Mouse (Mus musculus): Measurements from ENCODE around the gene Klrk1. TPM values are rescaled to one million over a fixed set of nuclear protein-coding genes. Genes with fewer than 3 reads are reported as not detected.
"Not testable (repeated sequence)": the region's sequence is repeated elsewhere in the genome, so short reads cannot be mapped to it uniquely, and the experiment has no call there.

Gene Klrk1
- not detected for total RNA-seq (2021)

GRCm38 (mm10) chr6:129623735-129624134 is at the start of gene Klrk1:
Gene Klrk1, minus strand, starts transcription at chr6:129623864.
- no peak for DNase-seq (ENCODE audit: extremely low spot score in 1 of 2, low spot score in 1 of 2)

GRCm38 (mm10) chr6:129661301-129661700 is 37.6 kb upstream of the Klrk1 start:
- DNase-seq (ENCODE audit: extremely low spot score in 1 of 2, low spot score in 1 of 2) = not testable (repeated sequence)

DNA sequence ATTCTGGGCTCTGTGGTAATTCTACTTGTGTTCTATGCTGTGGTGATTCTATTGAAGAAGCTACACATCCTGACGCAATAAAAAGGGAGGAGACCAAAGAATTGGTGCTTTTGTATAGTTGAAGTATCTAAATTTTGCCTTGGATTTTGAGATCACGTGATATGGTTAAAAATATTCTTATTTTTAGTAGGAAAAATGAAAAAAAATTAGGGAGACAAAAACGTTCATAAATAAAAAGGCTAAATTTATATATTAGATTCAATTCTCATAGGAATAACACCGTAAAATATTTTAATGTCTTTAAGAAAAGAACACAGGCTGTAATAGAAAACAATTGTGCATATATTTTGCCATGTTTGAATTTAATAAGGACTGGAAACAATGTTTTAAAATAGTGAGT is 36.9 kb upstream of the Klrk1 start, which contains the start of gene Klrc2:
Klrc2 (minus strand) TSS at position 101 of the 400 bp plus-strand sequence.
- not testable (repeated sequence) for DNase-seq (ENCODE audit: extremely low spot score in 1 of 2, low spot score in 1 of 2)

DNA sequence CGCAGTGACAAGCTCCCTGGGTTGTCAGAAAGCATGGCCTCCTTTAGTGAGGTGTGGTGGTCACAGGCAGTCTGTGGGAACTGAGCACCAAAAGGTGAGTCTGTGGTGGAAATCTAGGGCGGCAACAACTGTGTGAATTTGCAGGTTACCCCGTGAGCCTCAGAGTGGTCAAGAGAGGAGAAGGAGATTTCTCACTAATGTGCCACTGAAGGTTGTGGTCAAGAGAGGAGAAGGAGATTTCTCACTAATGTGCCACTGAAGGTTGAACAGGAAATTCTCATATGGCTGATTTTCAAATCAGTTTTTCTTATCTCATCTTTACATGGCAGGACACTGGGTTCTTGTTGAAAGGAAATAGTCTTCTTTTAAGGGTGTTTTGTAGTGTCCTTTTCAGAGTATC is 20.4 kb upstream of the Klrk1 start:
- DNase-seq (ENCODE audit: extremely low spot score in 1 of 2, low spot score in 1 of 2) = not testable (repeated sequence)

DNA sequence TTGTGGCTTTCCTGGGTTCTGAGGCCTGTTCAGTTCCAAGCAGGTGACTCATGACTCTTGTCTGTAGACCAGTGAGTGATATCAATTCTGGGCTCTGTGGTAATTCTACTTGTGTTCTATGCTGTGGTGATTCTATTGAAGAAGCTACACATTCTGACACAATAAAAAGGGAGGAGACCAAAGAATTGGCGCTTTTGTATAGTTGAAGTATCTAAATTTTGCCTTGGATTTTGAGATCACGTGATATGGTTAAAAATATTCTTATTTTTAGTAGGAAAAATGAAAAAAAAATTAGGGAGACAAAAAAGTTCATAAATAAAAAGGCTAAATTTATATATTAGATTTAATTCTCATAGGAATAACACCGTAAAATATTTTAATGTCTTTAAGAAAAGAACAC is 19.6 kb upstream of the Klrk1 start, which contains the start of gene Klrc3:
Klrc3 (minus strand) TSS at position 101 of the 400 bp plus-strand sequence.
- DNase-seq (ENCODE audit: extremely low spot score in 1 of 2, low spot score in 1 of 2) = not testable (repeated sequence)

DNA sequence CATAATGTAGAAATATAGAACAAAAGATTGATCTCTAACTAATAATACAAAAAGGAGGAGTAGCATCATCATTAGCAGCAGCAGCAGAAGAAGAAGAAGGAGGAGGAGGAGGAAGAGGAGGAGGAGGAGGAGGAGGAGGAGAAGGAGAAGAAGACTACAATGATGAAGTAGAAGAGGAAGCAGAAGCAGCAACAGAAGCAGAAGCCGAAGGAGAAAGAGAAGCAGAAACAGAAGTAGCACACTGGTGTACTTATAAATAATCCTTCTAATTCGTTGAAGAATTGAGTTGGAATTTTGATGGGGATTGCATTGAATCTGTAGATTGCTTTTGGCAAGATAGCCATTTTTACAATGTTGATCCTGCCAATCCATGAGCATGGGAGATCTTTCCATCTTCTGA is 7.4 kb upstream of the Klrk1 start:
- DNase-seq (ENCODE audit: extremely low spot score in 1 of 2, low spot score in 1 of 2) = not testable (repeated sequence)

GRCm38 (mm10) chr6:129608372-129608771 is 15.3 kb downstream of the Klrk1 start:
- no peak for DNase-seq (ENCODE audit: extremely low spot score in 1 of 2, low spot score in 1 of 2)

- DNase-seq (ENCODE audit: extremely low spot score in 1 of 2, low spot score in 1 of 2) = no peak
These were observed 32.2 kb downstream of the Klrk1 start, which contains the start of gene Klrd1 for GRCm38 (mm10) chr6:129591508-129591907. Gene Klrd1, plus strand, starts transcription at chr6:129591782.

DNA sequence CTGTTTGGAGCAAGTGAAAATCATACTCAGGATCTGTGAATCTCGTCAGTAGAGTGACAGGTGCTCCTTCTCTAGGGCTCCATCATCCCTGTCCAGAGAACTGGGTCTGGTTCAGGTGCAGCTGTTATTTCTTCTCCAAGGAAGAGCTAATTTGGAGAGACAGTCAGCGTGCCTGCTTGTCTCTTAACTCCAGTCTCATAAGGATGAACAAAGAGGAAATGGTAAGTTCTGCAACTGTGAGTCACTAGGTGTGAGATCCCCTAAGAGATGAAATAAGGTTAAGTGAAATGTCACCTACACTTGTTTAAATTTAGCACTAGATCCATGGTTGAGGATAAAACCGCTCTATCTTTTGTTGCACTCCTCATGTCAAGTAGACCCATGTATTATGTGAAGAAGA is 40.6 kb downstream of the Klrk1 start:
- no peak for DNase-seq (ENCODE audit: extremely low spot score in 1 of 2, low spot score in 1 of 2)

- no peak for DNase-seq (ENCODE audit: extremely low spot score in 1 of 2, low spot score in 1 of 2)
These were observed 41.8 kb downstream of the Klrk1 start for GRCm38 (mm10) chr6:129581896-129582295.

- no peak for DNase-seq (ENCODE audit: extremely low spot score in 1 of 2, low spot score in 1 of 2)
These were observed 42.4 kb downstream of the Klrk1 start for GRCm38 (mm10) chr6:129581274-129581673.

- no peak for DNase-seq (ENCODE audit: extremely low spot score in 1 of 2, low spot score in 1 of 2)
These were observed 46.1 kb downstream of the Klrk1 start, which contains the start of gene Klre1 for GRCm38 (mm10) chr6:129577605-129578004. Gene Klre1, plus strand, starts transcription at chr6:129577905.

DNA sequence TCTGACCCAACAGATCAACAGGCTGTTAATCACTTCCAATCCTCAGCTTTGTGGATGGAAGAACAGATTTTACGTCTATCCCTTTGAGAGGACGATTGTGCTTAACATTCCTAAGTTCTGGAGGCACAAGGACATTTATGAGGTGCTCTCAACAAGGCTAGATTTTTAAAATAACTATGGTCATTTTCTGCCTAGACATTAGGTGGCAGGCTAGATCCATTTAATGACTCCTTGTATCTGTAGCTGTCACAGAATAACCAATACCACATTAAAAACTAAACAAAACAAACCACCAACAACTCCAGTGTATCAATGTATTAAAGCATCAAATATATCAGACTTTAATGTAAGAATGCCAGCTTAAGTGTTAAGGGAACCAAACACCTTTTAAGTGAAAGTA is 48.3 kb downstream of the Klrk1 start:
- DNase-seq (ENCODE audit: extremely low spot score in 1 of 2, low spot score in 1 of 2) = no peak

GRCm38 (mm10) chr6:129565257-129565656 is 58.4 kb downstream of the Klrk1 start:
- DNase-seq (ENCODE audit: extremely low spot score in 1 of 2, low spot score in 1 of 2) = no peak

Other genes starting within 250 kb of the Klrk1 start
- gene Clec12b, start 238.0 kb downstream of the Klrk1 start, total RNA-seq (2021) = not detected
- gene Clec1b, start 226.6 kb downstream of the Klrk1 start, total RNA-seq (2021) = not detected
- not detected for gene Clec9a, start 215.0 kb downstream of the Klrk1 start, total RNA-seq (2021)
- 1 to 10 TPM; 3.1 to 3.5 TPM for gene Clec1a, start 171.9 kb downstream of the Klrk1 start, total RNA-seq (2021)
- not detected for gene Olr1, start 116.7 kb downstream of the Klrk1 start, total RNA-seq (2021)
- gene Tmem52b, start 111.3 kb downstream of the Klrk1 start, total RNA-seq (2021) = not detected
- 100 to 1,000 TPM; 613 to 690 TPM for gene Gabarapl1, start 90.7 kb downstream of the Klrk1 start, total RNA-seq (2021)
- gene Klre1, start 46.0 kb downstream of the Klrk1 start, total RNA-seq (2021) = not detected
- gene Klrd1, start 32.1 kb downstream of the Klrk1 start, total RNA-seq (2021) = not detected
- gene Klrc3, start 19.5 kb upstream of the Klrk1 start, total RNA-seq (2021) = not detected
- not detected for gene Klrc2, start 36.8 kb upstream of the Klrk1 start, total RNA-seq (2021)
- not detected for gene Klrc1, start 55.1 kb upstream of the Klrk1 start, total RNA-seq (2021)
- gene Klri1, start 93.3 kb upstream of the Klrk1 start, total RNA-seq (2021) = not detected
- not detected for gene Klri2, start 116.6 kb upstream of the Klrk1 start, total RNA-seq (2021)
- not detected for gene Gm156, start 160.4 kb upstream of the Klrk1 start, total RNA-seq (2021)
- not detected for gene Gm17631, start 238.8 kb upstream of the Klrk1 start, total RNA-seq (2021)

Data from layer of hippocampus, postnatal 25 days (tissue).